In genomic region chr7:44494681-44495080, GRCm38 (mm10) we compare ENCODE assay signal across 10 mouse cellular contexts. TPM values are rescaled to one million over a fixed set of nuclear protein-coding genes. Genes with fewer than 3 reads are reported as not detected.
DNase-seq lines count a peak whose midpoint lies in the region; ATAC-seq lines count a peak whose summit lies in the region.
"Had no signal": no experiment of that assay in that cellular context is flagged by ENCODE, and none has a peak within 500 bp of the region (broad histone marks: within the 10 kb centered on the region; RNA-seq: fewer than 3 reads in every experiment).

No protein-coding gene starts in this region.

- no peak for DNase-seq in lung, postnatal 25 days (ENCODE audit: low spot score)
- no peak for DNase-seq in midbrain, embryonic 14.5 days
- DNase-seq in ovary, postnatal 36 days (ENCODE audit: low spot score), result no peak
- DNase-seq: kidney, adult 18-20 months had no signal

- H3K27ac ChIP-seq in lung, embryonic 16.5 days (ENCODE audit: low read length), result no peak overlapping the region
- 0 out of 2 replicates have a peak overlapping the region, but pooled peaks have one; percentile 4 for H3K27ac ChIP-seq in hindbrain, embryonic 12.5 days
- H3K27ac ChIP-seq in midbrain, embryonic 14.5 days (replicated peaks; ENCODE audit: low read depth, low read length), result no peak overlapping the region
- H3K27ac ChIP-seq: macrophage had no signal

- no peak overlapping the region for H3K4me2 ChIP-seq in lung, embryonic 16.5 days (ENCODE audit: low read depth, low read length)
- H3K4me2 ChIP-seq in hindbrain, embryonic 12.5 days (replicated peaks), result peak overlapping the region; percentile 82; the same call in 1 of the 2 replicates
- peak overlapping the region; percentile 87; the same call in 1 of the 2 replicates for H3K4me2 ChIP-seq in midbrain, embryonic 14.5 days (ENCODE audit: low read length)

- H3K9ac ChIP-seq in lung, embryonic 16.5 days (ENCODE audit: low read length), result peak overlapping the region; percentile 15; the same call in 1 of the 2 replicates
- H3K9ac ChIP-seq in hindbrain, embryonic 12.5 days, result 0 out of 2 replicates have a peak overlapping the region, but pooled peaks have one; percentile 81
- no peak overlapping the region; the same call in 1 of the 2 replicates for H3K9ac ChIP-seq in midbrain, embryonic 14.5 days (replicated peaks; ENCODE audit: low read length)

- WGBS in lung, embryonic 16.5 days, result 91% methylated on average over 12 of the region's 12 CpGs
- WGBS in hindbrain, embryonic 12.5 days, result 95% methylated on average over 12 of the region's 12 CpGs
- 96% methylated on average over 12 of the region's 12 CpGs for WGBS in midbrain, embryonic 14.5 days

- peaks cover 62% of the 10 kb centered on the region for H3K4me1 ChIP-seq in erythroblast, embryonic 14.5 days (ENCODE audit: control insufficient read depth)
- H3K4me1 ChIP-seq in lung, embryonic 16.5 days (replicated peaks; ENCODE audit: control insufficient read depth, insufficient read depth, low read length), result peaks cover 16% of the 10 kb centered on the region
- H3K4me1 ChIP-seq in hindbrain, embryonic 12.5 days, result peaks cover 20% of the 10 kb centered on the region
- H3K4me1 ChIP-seq in midbrain, embryonic 14.5 days (ENCODE audit: control insufficient read depth, insufficient read depth, low read length), result peaks cover 21% of the 10 kb centered on the region

- no peaks in the 10 kb centered on the region for H3K9me3 ChIP-seq in erythroblast, embryonic 14.5 days (ENCODE audit: control insufficient read depth, low read length)
- no peaks in the 10 kb centered on the region for H3K9me3 ChIP-seq in lung, embryonic 16.5 days (ENCODE audit: control insufficient read depth, low read length)
- no peaks in the 10 kb centered on the region for H3K9me3 ChIP-seq in hindbrain, embryonic 12.5 days (replicated peaks)
- no peaks in the 10 kb centered on the region for H3K9me3 ChIP-seq in midbrain, embryonic 14.5 days (ENCODE audit: control insufficient read depth, low read length)

- no peak for ATAC-seq in erythroblast, adult 5-6 weeks (replicated peaks; ENCODE audit: low FRiP score, poor library complexity, severe bottlenecking)
- no peak for ATAC-seq in lung, embryonic 16.5 days (ENCODE audit: low read depth)
- ATAC-seq in hindbrain, embryonic 12.5 days (ENCODE audit: low FRiP score), result no peak
- no peak for ATAC-seq in midbrain, embryonic 14.5 days (ENCODE audit: low FRiP score, low TSS enrichment)
- ATAC-seq in monocyte, adult 5-6 weeks (replicated peaks; ENCODE audit: insufficient number of reproducible peaks, low FRiP score, low TSS enrichment, poor library complexity, severe bottlenecking), result no peak

- H3K36me3 ChIP-seq in erythroblast, embryonic 14.5 days (ENCODE audit: control insufficient read depth), result peaks cover 55% of the 10 kb centered on the region
- peaks cover 20% of the 10 kb centered on the region for H3K36me3 ChIP-seq in lung, embryonic 16.5 days (ENCODE audit: control insufficient read depth, insufficient read depth, low read length)
- H3K36me3 ChIP-seq in hindbrain, embryonic 12.5 days, result peaks cover 48% of the 10 kb centered on the region
- H3K36me3 ChIP-seq in midbrain, embryonic 14.5 days (ENCODE audit: control insufficient read depth, insufficient read depth, low read length), result peaks cover 34% of the 10 kb centered on the region

- peaks cover 6% of the 10 kb centered on the region for H3K27me3 ChIP-seq in erythroblast, embryonic 14.5 days (ENCODE audit: control insufficient read depth)
- no peaks in the 10 kb centered on the region for H3K27me3 ChIP-seq in lung, embryonic 16.5 days (ENCODE audit: control insufficient read depth, insufficient read depth, low read depth, low read length)
- no peaks in the 10 kb centered on the region for H3K27me3 ChIP-seq in hindbrain, embryonic 12.5 days
- H3K27me3 ChIP-seq in midbrain, embryonic 14.5 days (ENCODE audit: control insufficient read depth, insufficient read depth, low read length), result no peaks in the 10 kb centered on the region

- peak overlapping the region; percentile 84 for H3K4me3 ChIP-seq in erythroblast, embryonic 14.5 days (replicated peaks)
- H3K4me3 ChIP-seq in lung, embryonic 16.5 days (ENCODE audit: low read length), result no peak overlapping the region
- no peak overlapping the region for H3K4me3 ChIP-seq in hindbrain, embryonic 12.5 days
- no peak overlapping the region for H3K4me3 ChIP-seq in midbrain, embryonic 14.5 days (replicated peaks; ENCODE audit: low read depth, low read length)

RNA-seq across cellular contexts. Expression of gene Emc10, which starts 1.6 kb away (rescaled TPM):
- polyA plus RNA-seq in erythroblast, embryonic 14.5 days (2012), result 26.0 and 30.5 TPM in 2 replicates
- 17.9 and 19.2 TPM in 2 replicates for total RNA-seq in erythroblast, adult 5-6 weeks (2015; ENCODE audit: low replicate concordance)
- total RNA-seq in erythroblast, adult 5-6 weeks (2017; ENCODE audit: low replicate concordance), result 12.4 and 13.4 TPM in 2 replicates
- 94.0 TPM in 2 replicates for polyA plus RNA-seq in lung, embryonic 16.5 days (2015; fragmentation: Nextera tagmentation; extraction: Ambion mirVana)
- 134 and 142 TPM in 2 replicates for polyA plus RNA-seq in hindbrain, embryonic 12.5 days (2016; fragmentation: Nextera tagmentation; extraction: Ambion mirVana)
- polyA plus RNA-seq in midbrain, embryonic 14.5 days (2014; fragmentation: Nextera tagmentation; extraction: Ambion mirVana), result 152 and 163 TPM in 2 replicates
- total RNA-seq in monocyte, adult 5-6 weeks (2017), result 21.7 to 29.0 TPM (median 23.3 TPM) in 3 replicates

RNA-seq across cellular contexts. Expression of gene Fam71e1, which starts 1.7 kb away (rescaled TPM):
- polyA plus RNA-seq in erythroblast, embryonic 14.5 days (2012), result 0.16 TPM in 1 of 2 replicates, not detected in the other
- not detected in 2 replicates for total RNA-seq in erythroblast, adult 5-6 weeks (2015; ENCODE audit: low replicate concordance)
- total RNA-seq in erythroblast, adult 5-6 weeks (2017; ENCODE audit: low replicate concordance), result not detected in 2 replicates
- polyA plus RNA-seq in lung, embryonic 16.5 days (2015; fragmentation: Nextera tagmentation; extraction: Ambion mirVana), result 9.5 and 9.9 TPM in 2 replicates
- 25.2 and 26.0 TPM in 2 replicates for polyA plus RNA-seq in hindbrain, embryonic 12.5 days (2016; fragmentation: Nextera tagmentation; extraction: Ambion mirVana)
- polyA plus RNA-seq in midbrain, embryonic 14.5 days (2014; fragmentation: Nextera tagmentation; extraction: Ambion mirVana), result 26.8 and 28.6 TPM in 2 replicates
- 2.0 TPM in 1 of 3 replicates, not detected in the others for total RNA-seq in monocyte, adult 5-6 weeks (2017)

RNA-seq across cellular contexts. Expression of gene Josd2, which starts 26.9 kb away (rescaled TPM):
- polyA plus RNA-seq in erythroblast, embryonic 14.5 days (2012), result 1,062 and 1,188 TPM in 2 replicates
- total RNA-seq in erythroblast, adult 5-6 weeks (2015; ENCODE audit: low replicate concordance), result 6.7 and 43.7 TPM in 2 replicates
- 33.7 and 59.7 TPM in 2 replicates for total RNA-seq in erythroblast, adult 5-6 weeks (2017; ENCODE audit: low replicate concordance)
- polyA plus RNA-seq in lung, embryonic 16.5 days (2015; fragmentation: Nextera tagmentation; extraction: Ambion mirVana), result 115 and 116 TPM in 2 replicates
- 60.5 and 65.1 TPM in 2 replicates for polyA plus RNA-seq in hindbrain, embryonic 12.5 days (2016; fragmentation: Nextera tagmentation; extraction: Ambion mirVana)
- polyA plus RNA-seq in midbrain, embryonic 14.5 days (2014; fragmentation: Nextera tagmentation; extraction: Ambion mirVana), result 27.9 and 32.5 TPM in 2 replicates
- 12.9 to 40.9 TPM (median 17.1 TPM) in 3 replicates for total RNA-seq in monocyte, adult 5-6 weeks (2017)

RNA-seq across cellular contexts. Expression of gene Aspdh, which starts 29.5 kb away (rescaled TPM):
- 0.17 and 0.50 TPM in 2 replicates for polyA plus RNA-seq in erythroblast, embryonic 14.5 days (2012)
- not detected in 2 replicates for total RNA-seq in erythroblast, adult 5-6 weeks (2015; ENCODE audit: low replicate concordance)
- not detected in 2 replicates for total RNA-seq in erythroblast, adult 5-6 weeks (2017; ENCODE audit: low replicate concordance)
- 0.62 and 1.3 TPM in 2 replicates for polyA plus RNA-seq in lung, embryonic 16.5 days (2015; fragmentation: Nextera tagmentation; extraction: Ambion mirVana)
- polyA plus RNA-seq in hindbrain, embryonic 12.5 days (2016; fragmentation: Nextera tagmentation; extraction: Ambion mirVana), result 1.3 and 3.9 TPM in 2 replicates
- 8.6 and 8.9 TPM in 2 replicates for polyA plus RNA-seq in midbrain, embryonic 14.5 days (2014; fragmentation: Nextera tagmentation; extraction: Ambion mirVana)
- not detected in 3 replicates for total RNA-seq in monocyte, adult 5-6 weeks (2017)
- polyA plus RNA-seq: macrophage had no signal

RNA-seq across cellular contexts. Expression of gene Mybpc2, which starts 29.8 kb away (rescaled TPM):
- not detected in 2 replicates for polyA plus RNA-seq in erythroblast, embryonic 14.5 days (2012)
- not detected in 2 replicates for total RNA-seq in erythroblast, adult 5-6 weeks (2015; ENCODE audit: low replicate concordance)
- total RNA-seq in erythroblast, adult 5-6 weeks (2017; ENCODE audit: low replicate concordance), result not detected in 2 replicates
- 0.63 and 1.2 TPM in 2 replicates for polyA plus RNA-seq in lung, embryonic 16.5 days (2015; fragmentation: Nextera tagmentation; extraction: Ambion mirVana)
- 0.22 TPM in 1 of 2 replicates, not detected in the other for polyA plus RNA-seq in hindbrain, embryonic 12.5 days (2016; fragmentation: Nextera tagmentation; extraction: Ambion mirVana)
- 0.15 and 0.20 TPM in 2 replicates for polyA plus RNA-seq in midbrain, embryonic 14.5 days (2014; fragmentation: Nextera tagmentation; extraction: Ambion mirVana)
- total RNA-seq in monocyte, adult 5-6 weeks (2017), result 10.7 TPM in 1 of 3 replicates, not detected in the others
- polyA plus RNA-seq: macrophage had no signal
